Mouse (Mus musculus) heart, postnatal 36 days (tissue): Measurements from ENCODE around the gene Car11. TPM values are rescaled to one million over a fixed set of nuclear protein-coding genes. Genes with fewer than 3 reads are reported as not detected.

Experiments
- DNase-seq, 2 experiments: peaks; one replicate each; pipeline ENCODE4 v3.0.0; 2021 to 2022
- intact Hi-C: fragments of 180-260 bp; cut with DNase I; formaldehyde crosslinking; loops from one replicate; pipeline ENCODE4 v1.15.1; 2025
- total RNA-seq, 2 experiments: library from RNA; stranded (reverse); gene quantifications; 2 replicates each; pipeline ENCODE4 v1.2.3; 2021

Car11 gene
- total RNA-seq, 2 experiments from 2014 or later: 6.2 to 6.7 TPM

DNA sequence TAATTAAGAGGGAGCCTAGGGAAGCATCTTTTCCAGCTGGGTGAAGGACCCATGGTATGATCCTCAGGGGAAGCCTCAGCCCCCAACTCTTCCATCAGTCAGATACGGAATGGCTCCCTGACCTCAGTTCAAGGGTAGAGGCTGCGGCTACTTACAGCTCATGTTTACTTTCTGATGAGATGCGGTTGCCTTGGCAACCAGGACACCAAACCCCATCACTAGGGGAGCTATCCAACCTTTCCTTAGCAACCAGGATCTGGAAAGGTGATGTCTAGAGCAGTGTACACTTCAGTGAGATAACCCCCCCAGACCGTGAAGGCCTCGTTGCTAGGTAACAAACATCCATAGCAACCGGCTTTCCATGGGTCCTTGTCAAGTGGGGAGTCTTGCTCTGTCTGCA, 9.4 kb downstream of the Car11 start:
- no peak for DNase-seq
- intact Hi-C loops: loop anchor here (5.0 kb wide), 1 partner anchor 998 kb away; no protein-coding TSS in a partner anchor

DNA sequence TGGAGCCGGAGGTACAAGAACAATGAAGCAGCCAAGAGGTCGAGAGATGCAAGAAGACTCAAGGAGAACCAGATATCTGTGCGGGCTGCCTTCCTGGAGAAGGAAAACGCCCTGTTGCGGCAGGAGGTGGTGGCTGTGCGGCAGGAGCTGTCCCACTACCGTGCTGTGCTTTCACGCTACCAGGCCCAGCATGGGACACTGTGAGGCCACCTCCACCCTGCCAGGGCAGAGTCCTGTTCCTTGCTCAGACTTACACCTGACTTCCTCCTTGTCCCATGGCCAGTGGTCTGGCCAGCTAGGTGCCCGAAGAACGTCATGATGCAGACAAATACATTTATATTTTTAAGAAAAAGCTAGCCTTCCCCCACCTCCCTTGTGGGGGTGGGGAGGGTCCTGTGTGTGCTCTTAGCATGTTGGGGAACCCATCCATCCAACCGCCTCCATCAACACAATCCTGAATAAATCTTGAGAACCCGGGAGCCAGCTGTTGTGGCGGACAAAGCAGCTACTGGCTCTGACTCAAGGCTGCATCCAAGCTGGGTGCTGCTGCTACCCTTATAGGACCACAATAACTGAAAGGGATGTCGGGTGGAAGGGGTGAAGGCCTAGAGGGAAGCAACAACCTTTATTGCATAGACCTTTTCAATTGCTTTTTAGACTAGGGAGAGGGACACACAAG, 10.2 kb downstream of the Car11 start:
- intact Hi-C loops: loop anchor here (5.0 kb wide), 1 partner anchor 997 kb away; no protein-coding TSS in a partner anchor
- no peak for DNase-seq

DNA sequence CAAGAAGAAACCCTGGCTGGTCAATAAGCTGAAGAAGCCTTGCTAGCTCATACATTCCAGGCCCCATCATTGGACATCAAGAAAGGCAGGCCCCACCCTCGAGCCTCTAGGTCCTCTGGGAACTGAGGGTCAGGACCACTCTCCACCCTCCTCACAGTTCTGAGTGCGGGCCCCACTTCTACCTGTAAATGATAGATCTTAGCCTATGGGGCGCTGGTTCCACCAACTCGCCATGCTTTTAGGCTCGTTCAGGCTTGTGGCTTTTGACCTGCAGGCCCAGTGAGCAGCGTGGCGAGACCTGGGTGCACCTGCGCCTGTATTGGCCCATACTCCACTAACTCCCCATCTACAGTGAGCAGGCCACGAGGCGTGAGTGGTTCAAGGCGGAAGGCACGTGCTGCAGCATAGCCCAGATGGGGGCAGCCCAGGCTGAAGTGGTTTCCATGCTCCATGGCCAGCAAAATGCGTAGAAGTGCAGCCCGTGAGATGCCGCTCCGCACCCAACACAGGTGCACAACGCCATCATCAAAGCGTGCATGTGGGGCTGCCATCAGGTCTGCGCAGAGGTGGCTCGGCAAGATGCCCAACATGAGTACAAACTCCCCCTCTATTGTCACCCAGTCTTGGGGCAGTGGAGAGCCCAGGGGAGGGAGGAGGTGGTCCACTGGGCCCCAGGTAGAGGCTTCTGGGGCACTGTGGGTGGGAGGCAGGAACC, 11.0 kb downstream of the Car11 start:
- intact Hi-C loops: no loop called here
- peak; percentile 28 to 37 for DNase-seq

DNA sequence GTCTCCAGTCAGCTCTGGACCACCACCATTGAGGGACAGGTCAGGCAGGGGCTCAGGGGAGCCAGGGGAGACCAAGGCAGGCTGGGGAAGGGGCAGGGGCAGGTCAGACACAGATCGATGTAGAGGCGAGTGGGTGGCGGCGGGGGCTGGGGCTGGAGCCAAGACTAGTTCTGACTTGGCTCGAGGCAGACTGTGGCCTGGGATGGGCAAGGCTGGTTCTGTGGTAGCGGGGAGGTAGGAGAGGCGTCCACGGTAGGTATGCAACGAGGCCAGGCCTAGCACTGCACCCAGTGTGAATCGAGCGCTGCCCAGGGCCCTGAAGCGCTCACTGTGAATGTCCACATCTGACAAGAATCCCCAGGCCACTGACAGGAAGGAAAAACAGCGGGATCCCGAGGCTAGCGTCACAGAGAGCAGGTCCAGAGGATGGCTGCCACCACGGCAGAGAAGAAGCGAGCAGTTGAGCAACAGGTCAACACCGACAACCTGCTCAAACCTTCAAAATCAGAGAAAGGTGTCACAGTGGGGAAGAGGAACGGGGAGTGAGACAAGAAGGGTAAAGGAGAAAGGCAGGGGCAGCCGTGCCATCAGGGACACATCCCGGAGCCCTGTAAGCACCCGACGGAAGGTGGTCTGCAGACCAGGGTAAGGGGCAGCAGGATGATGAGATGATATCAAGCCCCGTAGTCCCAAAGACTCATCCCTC, 11.8 kb downstream of the Car11 start:
- intact Hi-C loops: no loop called here
- no peak for DNase-seq

DNA sequence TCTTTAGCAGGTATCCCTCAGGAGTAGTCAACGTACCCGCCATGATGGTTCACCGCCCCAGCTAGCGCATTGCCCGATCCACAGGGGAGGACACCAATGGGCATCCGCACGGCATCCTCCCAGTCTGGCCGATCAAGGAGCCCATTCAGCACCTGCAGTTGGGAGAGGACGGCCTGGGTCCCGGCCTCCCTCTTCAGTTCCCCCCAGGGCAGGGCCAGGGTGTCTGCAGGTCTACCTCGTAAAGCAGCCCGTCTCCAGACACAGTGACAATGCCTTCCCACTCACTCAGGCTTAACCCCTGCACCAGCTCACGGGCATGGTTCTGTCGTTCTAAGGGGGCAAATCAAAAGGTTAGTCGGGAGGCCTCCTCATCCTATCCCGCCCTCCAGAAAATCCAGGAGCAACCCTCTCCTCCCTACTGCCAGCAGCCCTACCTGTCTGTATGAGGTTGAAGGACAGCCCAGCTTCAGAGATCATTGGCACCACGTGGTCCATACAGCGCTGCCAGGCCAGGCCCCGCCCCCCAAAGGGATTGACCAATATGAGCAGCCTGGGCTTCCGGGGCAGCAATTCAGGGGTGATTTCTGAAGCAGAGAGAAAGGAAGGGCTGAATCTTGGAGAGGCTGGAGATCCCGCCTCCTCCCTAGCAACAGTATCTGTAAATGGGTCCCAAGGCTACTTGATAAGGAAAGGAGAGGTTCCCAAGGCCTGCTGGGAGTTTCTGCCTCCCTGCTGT, 12.5 kb downstream of the Car11 start:
- DNase-seq: peak; percentile 40 to 52
- intact Hi-C loops: no loop called here

DNA sequence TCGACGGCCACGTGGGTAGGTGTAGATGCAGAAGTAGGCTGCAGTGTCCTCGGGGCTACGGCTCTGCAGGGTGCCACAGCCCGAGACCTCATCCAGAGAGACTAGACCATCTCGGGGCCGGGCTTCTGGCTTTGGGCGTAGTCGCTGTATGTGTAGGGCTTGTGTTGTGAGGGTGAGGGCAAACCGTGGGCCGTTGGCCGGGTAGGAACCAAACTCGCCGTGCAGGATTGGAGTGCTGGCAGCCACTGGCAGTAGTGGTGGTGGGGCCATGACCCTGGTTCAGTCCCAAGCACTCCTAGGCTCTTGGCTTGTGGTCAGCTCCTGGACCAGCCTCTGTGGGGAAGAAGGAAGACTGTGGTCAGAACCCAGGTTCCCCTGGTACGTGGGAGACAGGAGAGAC, 13.8 kb downstream of the Car11 start:
- intact Hi-C loops: no loop called here
- no peak for DNase-seq

DNA sequence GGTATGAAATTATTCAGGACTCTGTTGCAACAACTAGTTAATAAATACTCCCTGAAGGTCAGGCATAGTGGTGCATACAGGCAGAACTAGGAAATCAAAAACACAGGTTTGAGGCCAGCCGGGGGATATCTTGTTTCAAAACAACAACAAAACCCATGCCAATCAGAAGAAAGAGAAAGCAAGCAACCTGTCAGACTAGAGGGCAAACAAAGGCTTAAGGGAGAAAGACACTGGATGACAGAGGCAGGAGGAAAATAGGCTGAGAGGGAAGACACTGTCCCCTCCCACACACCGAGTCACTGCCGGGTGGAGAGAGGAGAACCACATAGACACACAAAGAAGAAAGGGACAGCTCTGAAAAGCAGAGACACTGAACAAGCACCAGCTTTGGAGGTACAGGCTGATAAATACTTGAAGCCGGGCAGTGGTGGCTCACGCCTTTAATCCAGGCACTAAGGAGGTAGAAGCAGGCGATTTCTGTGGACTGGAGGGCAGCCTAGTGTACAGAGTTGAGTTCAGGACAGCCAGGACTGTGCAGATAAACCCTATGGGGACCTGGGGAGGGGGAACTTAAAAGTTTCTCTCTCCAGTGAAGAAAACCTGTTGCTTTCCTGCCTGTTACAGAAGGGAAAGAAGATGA, 14.4 kb downstream of the Car11 start:
- DNase-seq: no peak
- intact Hi-C loops: no loop called here

DNA sequence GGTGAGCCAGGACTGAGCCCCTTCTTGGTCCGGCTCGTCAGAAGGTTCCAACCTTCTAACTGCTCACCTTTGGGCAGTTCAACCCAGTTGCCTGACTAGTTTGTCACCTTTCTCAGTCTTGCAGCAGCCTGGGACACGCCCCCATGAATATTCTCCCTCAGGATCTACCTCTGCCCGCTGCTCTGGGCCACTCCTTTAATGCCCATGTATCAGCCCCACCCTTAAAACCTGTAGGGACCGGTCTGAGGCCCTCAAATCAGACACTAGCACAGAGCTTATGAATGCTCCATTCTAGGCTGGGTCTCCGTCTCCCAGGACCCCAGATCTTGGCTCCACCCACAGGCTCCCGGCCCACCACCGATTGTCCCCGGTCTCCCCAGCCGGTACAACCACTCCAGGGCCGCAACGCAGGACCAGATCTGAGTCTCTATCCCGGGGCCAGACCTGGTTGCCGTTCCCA, 15.0 kb downstream of the Car11 start:
- DNase-seq: no peak
- intact Hi-C loops: loop anchor here (5.0 kb wide), 1 partner anchor 208 kb away; the partner anchor contains the start of genes Ccdc114 and Emp3

DNA sequence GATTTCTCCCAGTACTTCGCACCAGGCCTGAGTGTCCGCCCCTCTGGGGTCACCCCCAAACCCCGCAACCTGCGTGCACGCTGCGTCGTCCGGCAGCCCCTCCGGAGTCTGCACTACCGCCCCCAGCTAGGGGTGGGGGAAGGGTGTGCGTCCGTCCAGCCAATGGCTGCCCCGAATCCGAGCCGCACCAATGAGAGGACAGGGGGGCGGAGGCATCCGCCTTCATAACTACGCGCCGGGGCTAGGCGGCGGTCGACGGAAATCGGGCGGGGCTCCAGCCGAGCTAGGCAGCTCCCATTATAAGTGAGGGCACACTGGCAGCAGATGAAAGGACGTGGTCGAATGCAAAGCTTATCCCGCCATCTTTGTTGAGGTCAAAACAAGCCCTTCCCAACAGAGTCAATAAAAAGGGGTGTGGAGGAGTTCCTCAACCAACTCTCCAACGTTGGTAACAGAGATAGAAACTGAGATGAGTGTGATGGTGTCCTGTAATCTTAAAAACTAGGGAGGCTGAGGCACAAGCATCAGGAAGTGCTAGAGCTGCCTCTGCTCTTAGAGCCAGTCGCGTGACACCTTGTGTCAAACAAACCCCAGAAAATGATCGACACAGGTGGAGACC, 15.6 kb downstream of the Car11 start, which contains the start of gene Rpl18:
Rpl18 (plus strand) TSS at position 368 of the 619 bp plus-strand sequence.
- intact Hi-C loops: loop anchor here (5.0 kb wide), 1 partner anchor 207 kb away; the partner anchor contains the start of genes Ccdc114 and Emp3
- DNase-seq: peak; percentile 94 to 95

DNA sequence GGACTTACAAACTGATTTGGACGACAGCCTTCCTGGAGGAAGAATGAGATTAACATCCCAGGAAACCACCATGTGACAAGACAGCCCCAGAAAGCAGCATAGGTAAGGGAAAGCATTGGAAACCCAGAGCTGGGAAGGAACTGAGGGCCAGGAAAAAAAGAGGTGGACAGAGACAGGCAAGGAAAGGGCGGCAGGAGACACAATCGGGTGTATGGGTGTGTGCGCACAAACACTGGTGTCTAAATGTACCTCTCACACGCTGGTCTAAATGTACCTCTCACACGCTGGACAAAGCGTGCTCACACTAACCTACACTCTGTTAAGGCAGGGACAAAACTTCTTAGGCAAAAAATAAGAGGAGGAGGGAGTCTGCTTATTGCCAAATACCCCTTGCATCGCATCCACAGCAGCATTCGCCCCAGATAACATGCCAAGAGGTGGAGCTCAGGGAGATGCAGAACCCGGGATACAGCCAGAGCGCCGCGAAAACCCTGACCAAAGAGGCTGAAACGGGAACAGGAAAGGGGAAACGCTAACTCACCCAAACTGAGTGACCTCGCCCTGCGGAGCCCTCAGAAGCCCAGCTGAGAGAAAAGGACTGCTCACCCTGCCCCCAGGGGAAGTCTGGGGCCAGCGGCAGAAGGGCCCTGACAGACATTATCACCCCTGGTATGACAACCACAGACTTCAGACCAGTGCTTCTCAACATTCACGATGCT, 16.3 kb downstream of the Car11 start:
- DNase-seq: peak; percentile 34 to 40
- intact Hi-C loops: loop anchor here (5.0 kb wide), 1 partner anchor 206 kb away; the partner anchor contains the start of genes Ccdc114 and Emp3

DNA sequence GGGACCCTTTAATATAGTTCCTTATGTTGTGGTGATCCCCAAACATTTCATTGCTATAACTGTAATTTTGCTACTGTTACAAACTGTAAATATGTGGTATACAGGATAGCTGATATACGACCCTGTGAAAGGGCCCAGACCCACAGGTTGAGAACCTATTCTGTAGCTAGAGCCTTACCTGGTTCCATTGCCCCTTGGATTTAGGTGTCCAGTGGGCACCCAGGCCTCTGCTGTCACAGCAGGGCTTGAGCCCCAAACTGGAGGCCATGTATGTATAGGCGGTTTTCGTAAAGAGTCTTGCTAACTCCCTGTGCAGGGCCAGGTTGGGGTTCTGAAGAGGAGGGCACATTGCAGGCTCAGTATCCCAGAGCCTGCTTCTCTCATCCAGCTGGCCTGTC, 16.8 kb downstream of the Car11 start:
- intact Hi-C loops: loop anchor here (5.0 kb wide), 1 partner anchor 206 kb away; the partner anchor contains the start of genes Ccdc114 and Emp3
- no peak for DNase-seq

DNA sequence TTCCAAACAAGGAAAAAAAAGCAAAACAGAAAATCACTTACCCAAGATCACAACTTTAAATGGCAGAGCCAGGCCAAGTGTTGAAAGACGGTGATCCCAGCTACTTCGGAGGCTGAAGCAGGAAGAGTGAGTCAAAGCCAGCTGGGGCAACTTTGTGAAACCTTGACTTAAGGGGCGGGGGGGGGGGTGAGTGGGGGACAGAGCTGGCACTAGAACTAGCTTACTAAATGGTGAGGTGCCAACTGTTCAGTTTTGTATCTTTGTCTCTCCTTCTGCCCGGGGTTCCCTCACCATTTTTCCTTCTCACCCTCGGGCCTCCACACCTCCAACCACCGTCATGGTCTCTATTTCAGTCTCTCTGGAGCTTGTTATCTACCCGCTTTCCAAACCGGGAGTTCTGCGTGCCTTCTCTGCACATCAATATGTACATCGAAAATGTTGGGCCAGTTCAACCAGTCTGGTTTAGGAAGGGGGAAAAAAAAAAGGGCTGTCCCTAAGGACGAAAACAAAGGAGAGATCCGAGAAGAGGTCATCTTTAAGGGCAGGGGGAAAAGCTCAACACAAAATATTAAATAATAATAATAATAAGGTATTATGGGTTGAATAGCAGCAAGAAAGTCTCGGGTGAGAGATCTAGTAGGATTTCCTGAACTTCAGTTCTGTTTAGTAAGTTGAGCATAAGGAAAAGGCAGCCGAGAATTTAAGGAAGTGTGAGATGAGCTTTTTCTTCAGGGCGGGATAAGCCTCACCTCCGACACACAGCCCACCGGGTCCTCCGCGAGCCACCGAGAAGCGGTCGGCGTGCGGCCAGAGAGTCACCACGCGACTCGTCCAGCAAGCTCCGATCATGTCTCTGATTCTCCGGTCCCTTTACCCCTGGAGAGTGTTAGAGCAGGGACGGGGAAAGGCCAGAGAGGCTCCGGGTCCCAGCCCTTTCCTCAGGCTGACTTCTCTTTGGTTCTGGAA, 17.6 kb downstream of the Car11 start:
- DNase-seq: no peak
- intact Hi-C loops: loop anchor here (5.0 kb wide), 1 partner anchor 205 kb away; the partner anchor contains the start of genes Ccdc114 and Emp3

DNA sequence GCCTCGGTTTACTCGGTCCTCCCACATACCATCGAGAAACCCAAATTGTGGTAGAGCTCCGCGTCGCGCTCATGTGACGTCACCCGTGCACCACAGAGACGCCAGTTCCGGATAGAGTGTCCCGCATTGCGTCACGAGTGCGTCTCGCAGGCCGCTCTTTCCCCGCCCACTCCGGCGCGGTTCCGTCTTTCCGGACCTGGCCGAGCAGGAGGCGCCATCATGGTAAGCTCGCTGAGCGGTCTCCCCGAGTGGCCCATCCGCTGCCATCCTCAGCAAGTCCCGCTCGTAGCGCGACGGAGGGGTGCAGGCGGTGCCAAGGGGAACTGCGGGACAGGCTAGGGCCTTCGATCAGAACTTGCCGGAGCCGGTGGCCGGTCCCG, 18.3 kb downstream of the Car11 start, which contains the start of gene Sphk2:
Sphk2 (minus strand) TSS at position 85 of the 380 bp plus-strand sequence.
- peak; percentile 98 to 99 for DNase-seq
- intact Hi-C loops: loop anchor here (5.0 kb wide), 1 partner anchor 204 kb away; the partner anchor contains the start of genes Ccdc114 and Emp3

DNA sequence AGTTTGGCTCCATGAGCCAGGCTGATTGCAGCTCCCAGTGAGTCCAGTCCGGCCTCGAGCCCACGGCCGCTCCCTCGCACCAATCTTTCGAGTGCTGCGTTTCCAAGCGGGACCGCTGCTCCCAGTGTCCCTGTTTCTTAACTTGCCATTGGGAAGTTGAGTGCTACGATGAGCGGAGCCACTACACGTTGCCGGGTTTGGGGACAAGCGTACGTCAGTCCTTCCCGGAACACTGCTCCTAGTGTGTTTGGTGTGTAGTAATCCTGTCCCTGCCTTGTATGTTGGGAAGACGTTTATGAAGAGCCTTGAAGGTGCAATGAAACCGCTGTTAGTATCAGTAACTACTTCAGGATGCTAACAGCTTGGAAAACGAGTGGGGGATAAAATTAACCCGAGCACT, 18.7 kb downstream of the Car11 start:
- intact Hi-C loops: loop anchor here (5.0 kb wide), 1 partner anchor 204 kb away; the partner anchor contains the start of genes Ccdc114 and Emp3

DNA sequence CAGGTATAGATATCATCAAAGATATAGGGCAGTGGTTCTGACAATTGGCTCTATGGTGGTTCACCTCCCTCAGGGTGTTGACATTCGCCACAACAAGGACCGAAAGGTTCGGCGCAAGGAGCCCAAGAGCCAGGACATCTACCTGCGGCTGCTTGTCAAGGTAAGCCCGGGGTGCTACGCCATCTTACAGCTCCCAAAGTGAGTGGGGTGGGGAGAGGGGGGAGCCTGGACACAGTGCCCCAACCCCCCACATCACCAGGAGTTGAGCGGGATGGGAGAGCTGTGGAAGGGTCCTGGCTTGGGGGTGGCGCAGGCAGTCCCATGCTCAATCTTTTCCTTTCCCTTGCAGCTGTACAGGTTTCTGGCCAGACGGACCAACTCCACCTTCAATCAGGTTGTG, 19.5 kb downstream of the Car11 start:
- intact Hi-C loops: loop anchor here (5.0 kb wide), 1 partner anchor 203 kb away; the partner anchor contains the start of genes Ccdc114 and Emp3
- no peak for DNase-seq

More for the DNA sequence above, 18.7 kb downstream of the Car11 start:
- DNase-seq: no peak

DNA sequence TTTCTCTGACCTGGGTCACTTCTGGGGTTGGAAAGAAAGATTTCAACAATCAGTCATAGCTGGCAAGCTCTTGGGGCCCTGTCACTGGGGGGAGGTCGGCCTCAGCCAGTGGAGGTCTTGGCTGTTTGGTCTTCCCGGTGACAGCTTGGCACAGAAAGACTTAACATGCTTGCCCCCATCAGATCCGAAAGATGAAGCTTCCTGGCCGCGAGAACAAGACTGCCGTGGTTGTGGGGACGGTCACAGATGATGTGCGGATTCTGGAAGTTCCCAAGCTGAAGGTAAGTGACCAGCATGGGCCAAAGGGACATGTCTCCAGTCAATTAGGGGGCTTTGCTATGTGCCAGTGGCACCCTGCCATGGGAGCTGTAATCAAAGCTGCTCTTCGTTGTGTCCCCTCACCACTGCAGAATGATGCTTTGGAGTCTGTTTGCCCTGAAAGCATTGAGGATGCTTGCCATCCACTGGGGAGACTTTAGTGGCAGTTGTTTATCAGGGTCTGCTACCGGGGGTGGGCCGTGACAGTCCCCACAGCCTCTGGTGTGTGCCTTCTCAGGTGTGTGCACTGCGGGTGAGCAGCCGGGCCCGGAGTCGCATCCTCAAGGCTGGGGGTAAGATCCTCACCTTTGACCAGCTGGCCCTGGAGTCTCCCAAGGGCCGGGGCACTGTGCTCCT, 20.2 kb downstream of the Car11 start:
- no peak for DNase-seq
- intact Hi-C loops: loop anchor here (5.0 kb wide), 1 partner anchor 202 kb away; the partner anchor contains the start of genes Ccdc114 and Emp3
